Mouse (Mus musculus) megakaryocyte, embryonic 14.5 days (primary cell): ENCODE measurements around the gene Slc4a1ap.

Experiments used
- FLI1 ChIP-seq: IDR thresholded peaks from 2 replicates; pipeline ENCODE4 v1.6.1; 2012; ENCODE audit warnings: low read length, inconsistent platforms, mixed read lengths
- GATA1 ChIP-seq: IDR thresholded peaks from 3 replicates; pipeline ENCODE4 v1.6.1; 2012; ENCODE audit warnings: mixed read lengths, low read length, inconsistent platforms, borderline replicate concordance

DNA sequence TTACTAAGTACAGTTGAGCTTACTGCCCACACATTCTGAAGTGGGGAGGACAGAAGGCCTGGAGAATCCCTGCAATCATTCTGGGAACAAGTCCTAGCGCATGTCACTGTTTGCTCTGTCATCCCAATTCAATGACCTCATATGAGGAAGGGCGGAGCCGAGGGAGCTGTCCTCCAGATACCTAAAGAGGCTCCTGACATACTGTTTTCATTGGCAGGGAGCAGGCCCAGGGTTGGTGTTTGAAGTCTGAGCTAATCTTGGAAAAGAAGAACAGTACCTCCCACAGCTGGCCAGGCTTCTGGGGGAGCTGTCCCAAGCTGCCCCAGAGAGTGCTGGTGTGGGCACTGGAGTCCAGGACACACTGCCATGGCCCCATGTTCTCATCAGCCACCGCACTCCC, 38.2 kb downstream of the Slc4a1ap start:
- no peak for TF ChIP-seq GATA1
- no peak for TF ChIP-seq FLI1
